Mouse (Mus musculus) kidney, postnatal 0 days (tissue): ENCODE data around the gene Uba7. TPM values are rescaled to one million over a fixed set of nuclear protein-coding genes. Genes with fewer than 3 reads are reported as not detected.

ENCODE experiments used
- ATAC-seq: fragments of 200-750 bp; cut with Nextera tagmentation; replicated peaks from 2 replicates; pipeline ENCODE4 v1.8.0; 2017; ENCODE audit warnings: low read depth, moderate number of reproducible peaks, moderate TSS enrichment, moderate library complexity; ENCODE audit not compliant: low FRiP score
- DNase-seq: peaks from one replicate; pipeline ENCODE4 v3.0.0-alpha.2; 2016; ENCODE audit warnings: low spot score
- H3K27ac ChIP-seq: fragments of 300-500 bp; sonication (generic); 2 replicates; pipeline ENCODE4 v1.5.1; 2014; ENCODE audit warnings: mild to moderate bottlenecking
- H3K27me3 ChIP-seq: fragments of 300-500 bp; sonication (generic); 2 replicates; pipeline ENCODE4 v1.6.1; 2014; ENCODE audit warnings: low read length, mixed read lengths; ENCODE audit not compliant: insufficient read depth
- H3K36me3 ChIP-seq: fragments of 300-500 bp; sonication (generic); 2 replicates; pipeline ENCODE4 v1.6.1; 2014; ENCODE audit warnings: low read length, mixed read lengths; ENCODE audit not compliant: insufficient read depth
- H3K4me1 ChIP-seq: fragments of 300-500 bp; sonication (generic); replicated peaks from 2 replicates; pipeline ENCODE4 v1.6.1; 2014; ENCODE audit warnings: antibody characterized with exemption, low read length, mixed read lengths; ENCODE audit not compliant: insufficient read depth
- H3K4me2 ChIP-seq: fragments of 300-500 bp; sonication (generic); 2 replicates; pipeline ENCODE4 v1.6.1; 2014; ENCODE audit warnings: mild to moderate bottlenecking, low read length, moderate library complexity, mixed read lengths
- H3K4me3 ChIP-seq: fragments of 300-500 bp; sonication (generic); replicated peaks from 2 replicates; pipeline ENCODE4 v1.5.1; 2014; ENCODE audit warnings: low read depth, low read length
- H3K9ac ChIP-seq: fragments of 300-500 bp; sonication (generic); 2 replicates; pipeline ENCODE4 v1.6.1; 2014; ENCODE audit warnings: low read depth, low read length
- H3K9me3 ChIP-seq: fragments of 300-500 bp; sonication (generic); replicated peaks from 2 replicates; pipeline ENCODE4 v1.6.1; 2016; ENCODE audit warnings: low read length, inconsistent platforms, mixed read lengths
- CTCF ChIP-seq: IDR thresholded peaks from 2 replicates; pipeline ENCODE4 v1.5.1; 2016; ENCODE audit warnings: antibody characterized with exemption, low read depth, mild to moderate bottlenecking, moderate library complexity
- WGBS: fragments of 180-500 bp; shearing (Covaris S2); extraction: QIAGEN DNeasy Blood & Tissue Kit; methylation state at CpG from one replicate; pipeline ENCODE4 v1.1.7; 2014; 5-methylcytosine and 5-hydroxymethylcytosine counted together
- polyA plus RNA-seq: library from polyadenylated mRNA; unstranded; fragments of >200 nt; fragmentation: Nextera tagmentation; extraction: Ambion mirVana; gene quantifications from 2 replicates; pipeline ENCODE4 v1.2.1, GENCODE M21; 2015

Gene Uba7
- polyA plus RNA-seq, 1 experiment from 2014 or later, result 41.6 TPM

GRCm38 (mm10) chr9:108017127-108017526 lies 41.8 kb downstream of the Uba7 start:
- no peak for DNase-seq
- WGBS, result 81% methylated on average over 3 of the region's 3 CpGs
- no peak overlapping the region for H3K27ac ChIP-seq
- no peak for ATAC-seq
- H3K4me1 ChIP-seq, result 0 out of 2 replicates have a peak, but pooled peaks cover 6% of the 10 kb centered on the region
- 0 out of 2 replicates have a peak, but pooled peaks cover 9% of the 10 kb centered on the region for H3K36me3 ChIP-seq
- no peak overlapping the region for H3K4me3 ChIP-seq
- H3K9me3 ChIP-seq, result no peaks in the 10 kb centered on the region
- H3K4me2 ChIP-seq, result no peak overlapping the region
- no peak overlapping the region for H3K9ac ChIP-seq
- no peak for TF ChIP-seq CTCF
- H3K27me3 ChIP-seq, result no peaks in the 10 kb centered on the region

- Histone ChIP-seq H3K36me3 (peaks cover 15% of the 10 kb centered on the region; the same call in 1 of the 2 replicates), H3K27me3 (no peaks in the 10 kb centered on the region), H3K9ac (no peak overlapping the region), H3K4me3 (no peak overlapping the region), H3K4me1 (0 out of 2 replicates have a peak, but pooled peaks cover 6% of the 10 kb centered on the region), H3K9me3 (no peaks in the 10 kb centered on the region), H3K27ac (peak overlapping the region; percentile 47; the same call in 1 of the 2 replicates), H3K4me2 (no peak overlapping the region)
- WGBS, result 76% methylated on average over 1 of the region's 1 CpGs
- ATAC-seq, result no peak
- no peak for DNase-seq
- no peak for TF ChIP-seq CTCF
Measured at GRCm38 (mm10) chr9:108020741-108021140, 45.4 kb downstream of the Uba7 start.

DNA sequence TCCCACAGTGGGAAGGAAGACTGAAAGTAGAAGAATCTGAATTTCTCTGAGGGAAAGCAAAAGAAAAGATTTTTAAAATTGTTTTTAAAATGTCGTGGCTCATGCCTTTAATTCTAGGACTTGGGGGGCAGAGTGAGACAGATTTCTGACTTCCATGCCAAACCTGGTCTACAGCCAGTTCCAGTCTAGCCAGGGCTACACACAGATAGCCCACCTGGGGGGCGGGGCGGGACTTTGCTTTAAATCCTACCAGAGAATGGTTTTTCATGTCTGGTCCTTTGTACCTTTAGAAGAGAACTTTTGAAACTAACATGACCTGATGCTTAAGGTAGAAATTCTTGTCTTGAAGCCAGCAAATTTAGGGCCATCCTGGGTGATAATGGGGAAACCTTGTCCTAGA lies 47.9 kb downstream of the Uba7 start:
- Histone ChIP-seq H3K27me3 (no peaks in the 10 kb centered on the region), H3K4me3 (no peak overlapping the region), H3K4me1 (0 out of 2 replicates have a peak, but pooled peaks cover 6% of the 10 kb centered on the region), H3K36me3 (peaks cover 25% of the 10 kb centered on the region), H3K27ac (no peak overlapping the region), H3K9ac (no peak overlapping the region), H3K4me2 (no peak overlapping the region), H3K9me3 (no peaks in the 10 kb centered on the region)
- 91% methylated on average over 3 of the region's 3 CpGs for WGBS
- no peak for TF ChIP-seq CTCF
- ATAC-seq, result no peak
- DNase-seq, result no peak

GRCm38 (mm10) chr9:108026584-108026983 lies 51.3 kb downstream of the Uba7 start:
- DNase-seq (peak; percentile 15), ATAC-seq (no peak)
- Histone ChIP-seq H3K27me3 (no peaks in the 10 kb centered on the region), H3K4me1 (no peaks in the 10 kb centered on the region), H3K4me2 (no peak overlapping the region), H3K9ac (no peak overlapping the region), H3K9me3 (no peaks in the 10 kb centered on the region), H3K4me3 (no peak overlapping the region), H3K36me3 (peaks cover 25% of the 10 kb centered on the region), H3K27ac (no peak overlapping the region)
- 91% methylated on average over 3 of the region's 3 CpGs for WGBS
- peak; percentile 49 for TF ChIP-seq CTCF

DNA sequence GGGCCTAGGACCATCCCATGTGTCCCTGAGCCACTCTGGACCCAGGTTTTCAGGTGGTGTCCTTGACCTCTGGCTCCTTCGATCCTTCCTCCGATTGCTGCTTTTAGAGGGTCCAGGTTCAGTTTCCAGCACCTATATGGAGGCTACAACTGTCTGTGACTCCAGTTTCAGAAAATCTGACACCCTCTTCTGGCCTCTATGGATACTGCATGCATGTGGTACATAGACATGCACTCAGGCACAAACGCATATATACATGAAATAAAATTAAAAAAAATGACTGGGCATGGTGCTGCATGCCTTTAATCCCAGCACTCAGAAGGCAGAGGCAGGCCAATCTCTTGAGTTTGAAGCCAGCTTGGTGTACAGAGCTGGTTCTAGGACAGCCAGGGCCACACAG lies 52.6 kb downstream of the Uba7 start:
- Histone ChIP-seq H3K27ac (no peak overlapping the region), H3K4me1 (no peaks in the 10 kb centered on the region), H3K9me3 (no peaks in the 10 kb centered on the region), H3K4me3 (no peak overlapping the region), H3K9ac (no peak overlapping the region), H3K36me3 (peaks cover 34% of the 10 kb centered on the region), H3K27me3 (no peaks in the 10 kb centered on the region), H3K4me2 (no peak overlapping the region)
- TF ChIP-seq CTCF, result peak; percentile 3; the same call in 1 of the 2 replicates
- DNase-seq, result no peak
- ATAC-seq, result no peak
- WGBS, result 98% methylated on average over 3 of the region's 3 CpGs

GRCm38 (mm10) chr9:108032126-108032525 lies 56.8 kb downstream of the Uba7 start:
- H3K27me3 ChIP-seq, result no peaks in the 10 kb centered on the region
- no peak overlapping the region for H3K4me2 ChIP-seq
- 93% methylated on average over 5 of the region's 5 CpGs for WGBS
- no peak overlapping the region for H3K27ac ChIP-seq
- DNase-seq (no peak), ATAC-seq (no peak)
- no peaks in the 10 kb centered on the region for H3K9me3 ChIP-seq
- H3K4me1 ChIP-seq, result no peaks in the 10 kb centered on the region
- H3K4me3 ChIP-seq, result no peak overlapping the region
- no peak for TF ChIP-seq CTCF
- no peak overlapping the region for H3K9ac ChIP-seq
- peaks cover 34% of the 10 kb centered on the region for H3K36me3 ChIP-seq

Other genes starting within 250 kb of the Uba7 start
- 108 and 113 TPM in 2 replicates for gene Rbm5, start 204.5 kb upstream of the Uba7 start, polyA plus RNA-seq
- 40.2 and 46.8 TPM in 2 replicates for gene Rbm6, start 102.3 kb upstream of the Uba7 start, polyA plus RNA-seq
- gene Mon1a, start 87.4 kb upstream of the Uba7 start, polyA plus RNA-seq, result 11.1 and 12.7 TPM in 2 replicates
- 1.1 and 1.4 TPM in 2 replicates for gene Mst1r, start 68.6 kb upstream of the Uba7 start, polyA plus RNA-seq
- not detected in 2 replicates for gene Actl11, start 47.0 kb upstream of the Uba7 start, polyA plus RNA-seq
- 0.95 and 1.3 TPM in 2 replicates for gene Camkv, start 39.8 kb upstream of the Uba7 start, polyA plus RNA-seq
- 10.0 and 10.2 TPM in 2 replicates for gene Traip, start 25.4 kb upstream of the Uba7 start, polyA plus RNA-seq
- 1.3 and 2.0 TPM in 2 replicates for gene Gm20661, start 7.6 kb downstream of the Uba7 start, polyA plus RNA-seq
- 63.8 and 66.8 TPM in 2 replicates for gene Inka1, start 10.4 kb downstream of the Uba7 start, polyA plus RNA-seq
- gene Cdhr4, start 17.0 kb downstream of the Uba7 start, polyA plus RNA-seq, result 2.9 and 4.0 TPM in 2 replicates
- gene Gm20662, start 20.8 kb downstream of the Uba7 start, polyA plus RNA-seq, result 0.25 and 0.27 TPM in 2 replicates
- 45.7 and 46.9 TPM in 2 replicates for gene Ip6k1, start 27.0 kb downstream of the Uba7 start, polyA plus RNA-seq
- gene Gmppb, start 73.7 kb downstream of the Uba7 start, polyA plus RNA-seq, result 23.2 and 27.2 TPM in 2 replicates
- gene Amigo3, start 77.7 kb downstream of the Uba7 start, polyA plus RNA-seq, result 1.4 and 1.6 TPM in 2 replicates
- gene Mst1, start 104.9 kb downstream of the Uba7 start, polyA plus RNA-seq, result 0.09 and 0.39 TPM in 2 replicates
- 23.7 and 24.6 TPM in 2 replicates for gene Rnf123, start 107.8 kb downstream of the Uba7 start, polyA plus RNA-seq
- gene Apeh, start 119.1 kb downstream of the Uba7 start, polyA plus RNA-seq, result 62.6 and 69.3 TPM in 2 replicates
- 0.25 and 0.31 TPM in 2 replicates for gene Bsn, start 214.9 kb downstream of the Uba7 start, polyA plus RNA-seq